Mouse (Mus musculus) kidney, postnatal 0 days (tissue): ENCODE data around the gene Casq2. TPM values are rescaled to one million over a fixed set of nuclear protein-coding genes. Genes with fewer than 3 reads are reported as not detected.

Experiments
- ATAC-seq: fragments of 200-750 bp; cut with Nextera tagmentation; replicated peaks from 2 replicates; pipeline ENCODE4 v1.8.0; 2017; ENCODE audit warnings: low read depth, moderate number of reproducible peaks, moderate TSS enrichment, moderate library complexity; ENCODE audit not compliant: low FRiP score
- DNase-seq: peaks from one replicate; pipeline ENCODE4 v3.0.0-alpha.2; 2016; ENCODE audit warnings: low spot score
- H3K27ac ChIP-seq: fragments of 300-500 bp; sonication (generic); 2 replicates; pipeline ENCODE4 v1.5.1; 2014; ENCODE audit warnings: mild to moderate bottlenecking
- H3K27me3 ChIP-seq: fragments of 300-500 bp; sonication (generic); 2 replicates; pipeline ENCODE4 v1.6.1; 2014; ENCODE audit warnings: low read length, mixed read lengths; ENCODE audit not compliant: insufficient read depth
- H3K36me3 ChIP-seq: fragments of 300-500 bp; sonication (generic); 2 replicates; pipeline ENCODE4 v1.6.1; 2014; ENCODE audit warnings: low read length, mixed read lengths; ENCODE audit not compliant: insufficient read depth
- H3K4me1 ChIP-seq: fragments of 300-500 bp; sonication (generic); replicated peaks from 2 replicates; pipeline ENCODE4 v1.6.1; 2014; ENCODE audit warnings: antibody characterized with exemption, low read length, mixed read lengths; ENCODE audit not compliant: insufficient read depth
- H3K4me2 ChIP-seq: fragments of 300-500 bp; sonication (generic); 2 replicates; pipeline ENCODE4 v1.6.1; 2014; ENCODE audit warnings: mild to moderate bottlenecking, low read length, moderate library complexity, mixed read lengths
- H3K4me3 ChIP-seq: fragments of 300-500 bp; sonication (generic); replicated peaks from 2 replicates; pipeline ENCODE4 v1.5.1; 2014; ENCODE audit warnings: low read depth, low read length
- H3K9ac ChIP-seq: fragments of 300-500 bp; sonication (generic); 2 replicates; pipeline ENCODE4 v1.6.1; 2014; ENCODE audit warnings: low read depth, low read length
- H3K9me3 ChIP-seq: fragments of 300-500 bp; sonication (generic); replicated peaks from 2 replicates; pipeline ENCODE4 v1.6.1; 2016; ENCODE audit warnings: low read length, inconsistent platforms, mixed read lengths
- CTCF ChIP-seq: IDR thresholded peaks from 2 replicates; pipeline ENCODE4 v1.5.1; 2016; ENCODE audit warnings: antibody characterized with exemption, low read depth, mild to moderate bottlenecking, moderate library complexity
- WGBS: fragments of 180-500 bp; shearing (Covaris S2); extraction: QIAGEN DNeasy Blood & Tissue Kit; methylation state at CpG from one replicate; pipeline ENCODE4 v1.1.7; 2014; 5-methylcytosine and 5-hydroxymethylcytosine counted together
- polyA plus RNA-seq: library from polyadenylated mRNA; unstranded; fragments of >200 nt; fragmentation: Nextera tagmentation; extraction: Ambion mirVana; gene quantifications from 2 replicates; pipeline ENCODE4 v1.2.1, GENCODE M21; 2015

Gene Casq2
- polyA plus RNA-seq, 1 experiment from 2014 or later, result 0.47 TPM

DNA sequence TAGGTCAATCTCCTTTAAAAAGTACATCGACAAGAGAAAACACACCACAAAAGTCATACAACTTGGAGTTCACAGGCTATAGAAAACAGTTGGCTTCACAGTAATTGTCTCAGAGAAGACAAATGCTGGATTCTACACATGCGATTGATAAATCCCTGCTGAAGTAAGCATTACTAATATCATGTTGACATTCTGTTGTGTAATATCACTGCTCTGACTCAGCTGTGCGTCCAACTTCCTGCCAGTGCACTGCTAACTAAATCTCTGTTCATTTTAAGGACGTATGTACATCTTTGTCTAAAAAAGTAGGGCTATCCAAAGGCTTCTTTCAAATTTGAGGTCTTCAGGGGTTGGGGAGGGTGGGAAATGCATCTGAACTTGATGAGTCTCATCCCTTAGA is 101.2 kb downstream of the Casq2 start:
- Histone ChIP-seq H3K9ac (no peak overlapping the region), H3K4me3 (no peak overlapping the region), H3K36me3 (peaks cover 14% of the 10 kb centered on the region), H3K4me1 (peaks cover 12% of the 10 kb centered on the region; the same call in 1 of the 2 replicates), H3K9me3 (no peaks in the 10 kb centered on the region), H3K27me3 (no peaks in the 10 kb centered on the region), H3K4me2 (no peak overlapping the region), H3K27ac (no peak overlapping the region)
- TF ChIP-seq CTCF, result no peak
- WGBS, result 86% methylated on average over 4 of the region's 4 CpGs
- ATAC-seq (no peak), DNase-seq (no peak)

DNA sequence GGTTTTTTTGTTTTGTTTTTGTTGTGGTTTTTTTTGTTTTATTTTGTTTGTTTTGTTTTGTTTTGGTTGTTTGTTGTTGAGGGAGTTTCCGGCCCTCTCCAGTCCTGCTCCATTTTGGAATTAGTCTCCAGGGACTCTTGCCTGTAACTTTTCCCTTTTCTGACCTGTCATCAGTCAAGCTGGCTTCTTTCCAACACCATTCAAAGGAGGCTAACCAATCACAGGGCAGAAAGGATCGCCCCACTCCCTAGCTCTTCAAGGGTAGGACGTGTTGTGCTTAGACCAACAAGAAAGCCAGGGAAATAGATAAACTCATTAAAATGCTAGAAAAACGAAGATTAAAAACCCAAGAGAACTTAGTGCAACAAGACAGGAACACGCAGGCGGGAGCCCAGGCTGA is 102.8 kb downstream of the Casq2 start:
- H3K36me3 ChIP-seq, result peaks cover 8% of the 10 kb centered on the region; the same call in 1 of the 2 replicates
- no peak overlapping the region for H3K27ac ChIP-seq
- H3K9me3 ChIP-seq, result no peaks in the 10 kb centered on the region
- TF ChIP-seq CTCF, result no peak
- DNase-seq, result no peak
- H3K27me3 ChIP-seq, result no peaks in the 10 kb centered on the region
- peaks cover 28% of the 10 kb centered on the region for H3K4me1 ChIP-seq
- no peak overlapping the region for H3K9ac ChIP-seq
- WGBS, result 41% methylated on average over 6 of the region's 6 CpGs
- H3K4me2 ChIP-seq, result no peak overlapping the region
- no peak for ATAC-seq
- no peak overlapping the region for H3K4me3 ChIP-seq

GRCm38 (mm10) chr3:102190015-102190414 is 103.8 kb downstream of the Casq2 start:
- Histone ChIP-seq H3K36me3 (peaks cover 7% of the 10 kb centered on the region; the same call in 1 of the 2 replicates), H3K9ac (no peak overlapping the region), H3K27me3 (no peaks in the 10 kb centered on the region), H3K4me1 (peaks cover 38% of the 10 kb centered on the region), H3K4me2 (no peak overlapping the region), H3K4me3 (no peak overlapping the region), H3K9me3 (no peaks in the 10 kb centered on the region), H3K27ac (no peak overlapping the region)
- no peak for TF ChIP-seq CTCF
- ATAC-seq (no peak), DNase-seq (no peak)
- WGBS, result 22% methylated on average over 4 of the region's 4 CpGs

GRCm38 (mm10) chr3:102190642-102191041 is 104.4 kb downstream of the Casq2 start:
- Histone ChIP-seq H3K4me1 (peaks cover 44% of the 10 kb centered on the region), H3K9ac (no peak overlapping the region), H3K36me3 (peaks cover 7% of the 10 kb centered on the region; the same call in 1 of the 2 replicates), H3K4me3 (no peak overlapping the region), H3K9me3 (no peaks in the 10 kb centered on the region), H3K27me3 (no peaks in the 10 kb centered on the region), H3K4me2 (no peak overlapping the region), H3K27ac (no peak overlapping the region)
- ATAC-seq (no peak), DNase-seq (no peak)
- TF ChIP-seq CTCF, result no peak

GRCm38 (mm10) chr3:102191575-102191974 is 105.4 kb downstream of the Casq2 start:
- Histone ChIP-seq H3K4me3 (no peak overlapping the region), H3K9ac (no peak overlapping the region), H3K27me3 (no peaks in the 10 kb centered on the region), H3K9me3 (no peaks in the 10 kb centered on the region), H3K36me3 (peaks cover 7% of the 10 kb centered on the region; the same call in 1 of the 2 replicates), H3K4me2 (no peak overlapping the region), H3K4me1 (peaks cover 46% of the 10 kb centered on the region), H3K27ac (no peak overlapping the region)
- 70% methylated on average over 3 of the region's 3 CpGs for WGBS
- ATAC-seq, result no peak
- no peak for TF ChIP-seq CTCF
- no peak for DNase-seq

DNA sequence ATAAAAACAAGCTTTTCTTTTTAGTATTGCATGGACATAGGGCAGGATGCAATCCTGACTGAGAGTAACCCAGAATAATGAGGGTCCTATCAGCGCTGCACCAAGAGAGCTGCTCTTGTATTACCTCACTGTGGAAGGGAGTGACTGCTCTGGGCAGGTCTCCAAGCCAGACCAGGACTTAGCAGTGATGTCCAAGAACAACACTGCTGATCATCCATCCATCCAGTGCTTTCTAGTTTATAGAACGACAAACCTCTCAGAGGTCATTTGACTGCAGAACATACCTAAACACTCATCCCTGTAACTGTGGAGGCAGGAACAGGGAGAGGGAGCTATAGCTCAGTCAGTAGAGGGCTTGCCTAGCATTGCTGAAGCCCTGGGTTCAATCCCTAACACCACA is 106.4 kb downstream of the Casq2 start:
- Histone ChIP-seq H3K27me3 (no peaks in the 10 kb centered on the region), H3K27ac (peak overlapping the region; percentile 27; the same call in 1 of the 2 replicates), H3K4me2 (no peak overlapping the region; the same call in 1 of the 2 replicates), H3K4me3 (no peak overlapping the region), H3K36me3 (peaks cover 4% of the 10 kb centered on the region; the same call in 1 of the 2 replicates), H3K9me3 (no peaks in the 10 kb centered on the region), H3K9ac (no peak overlapping the region), H3K4me1 (peaks cover 55% of the 10 kb centered on the region)
- WGBS, result 25% methylated on average over 2 of the region's 2 CpGs
- DNase-seq (peak; percentile 80), ATAC-seq (0 out of 2 replicates have a peak, but pooled peaks have one; percentile 8)
- no peak for TF ChIP-seq CTCF
